In genomic region chr5:131301526-131301925, GRCm38 (mm10) we compare ENCODE assay signal across 25 mouse cellular contexts. TPM values are rescaled to one million over a fixed set of nuclear protein-coding genes. Genes with fewer than 3 reads are reported as not detected.
A peak's percentile ranks its signal among the peaks of the same experiment; 100 is the strongest.
DNase-seq lines count a peak whose midpoint lies in the region; TF ChIP-seq lines count a peak whose summit lies in the region.
"Had no signal": no experiment of that assay in that cellular context is flagged by ENCODE, and none has a peak within 500 bp of the region (broad histone marks: within the 10 kb centered on the region; RNA-seq: fewer than 3 reads in every experiment).

No protein-coding gene starts in this region.

- 78% methylated on average over 3 of the region's 3 CpGs for WGBS in cerebellum, adult 2 months

- no peak overlapping the region for H3K27ac ChIP-seq in cerebellum, adult 2 months (ENCODE audit: insufficient read depth, low read length)
- peak overlapping the region; percentile 2; the same call in 1 of the 2 replicates for H3K27ac ChIP-seq in layer of hippocampus, adult 2 months
- H3K27ac ChIP-seq: embryonic facial prominence, embryonic 10.5 days; embryonic facial prominence, embryonic 12.5 days; forebrain, embryonic 13.5 days; forebrain, embryonic 15.5 days had no signal

- no peak for TF ChIP-seq CTCF in cerebellum, adult 2 months (IDR thresholded peaks at IDR 0.05; ENCODE audit: borderline replicate concordance, insufficient read depth, low read depth, low read length)
- no peak for TF ChIP-seq CTCF in layer of hippocampus, adult 2 months (conservative IDR thresholded peaks at IDR 0.05)

- H3K4me1 ChIP-seq in cerebellum, adult 2 months (ENCODE audit: control insufficient read depth, insufficient read depth, low read length), result peaks cover 22% of the 10 kb centered on the region

- H3K27me3 ChIP-seq in cerebellum, adult 2 months (ENCODE audit: control insufficient read depth, insufficient read depth, low read length), result no peaks in the 10 kb centered on the region
- H3K27me3 ChIP-seq: CH12.LX; forebrain, embryonic 15.5 days; Patski had no signal

- no peak overlapping the region for H3K4me3 ChIP-seq in cerebellum, adult 2 months (replicated peaks; ENCODE audit: insufficient read depth, low read depth, low read length)
- peak overlapping the region; percentile 73 for H3K4me3 ChIP-seq in layer of hippocampus, adult 2 months
- H3K4me3 ChIP-seq: embryonic facial prominence, embryonic 10.5 days; embryonic facial prominence, embryonic 12.5 days; forebrain, embryonic 13.5 days; forebrain, embryonic 15.5 days had no signal

- DNase-seq in cerebellum, adult 9-10 months, result peak; percentile 5
- DNase-seq in cerebellum, adult 2 months, result no peak
- no peak for DNase-seq in layer of hippocampus, adult 2 months (ENCODE audit: low spot score in 2 of 2)
- no peak for DNase-seq in layer of hippocampus, postnatal 25 days (ENCODE audit: extremely low spot score in 1 of 2, low spot score in 1 of 2)
- DNase-seq in brain, adult 2 months (ENCODE audit: low read depth, low spot score), result peak; percentile 62
- no peak for DNase-seq in embryo, embryonic 11 days
- DNase-seq: adrenal gland, adult 8-10 months; adrenal gland, postnatal 14 days; adrenal gland, postnatal 36 days; B cell, adult 2 months; cerebellum, adult 11 months; cerebellum, adult 18-20 months; cerebellum, adult 9-11 months; cerebellum, postnatal 14 days; cerebellum, postnatal 36 days; forebrain, postnatal 0 days had no signal

- TF ChIP-seq POLR2A in cerebellum, adult 2 months (IDR thresholded peaks at IDR 0.05; ENCODE audit: borderline replicate concordance, insufficient read depth, low read length), result no peak

RNA-seq across cellular contexts. Expression of gene Galnt17, which starts 6.8 kb away (rescaled TPM):
- 22.2 and 24.6 TPM in 2 replicates for polyA plus RNA-seq in cerebellum, adult 2 months (2012; rRNA removed)
- 100 to 1,000 TPM; 125 to 135 TPM for total RNA-seq in layer of hippocampus, adult 2 months (2021)
- 100 to 1,000 TPM; 118 to 133 TPM for total RNA-seq in layer of hippocampus, postnatal 25 days (2021)
- total RNA-seq: CH12.LX; common myeloid progenitor, adult 5-6 weeks had no signal
- polyA plus RNA-seq: CD4-positive, CD25-positive, alpha-beta regulatory T cell, adult 4 months; G1E had no signal

Comparison
In these comparisons a context has a peak if more than half of its experiments do, and no peak if none do; other contexts are left out.
1. DNase-seq: peak in cerebellum, adult 9-10 months (single experiment) and brain, adult 2 months (single experiment); none in cerebellum, adult 2 months (0 of 2), layer of hippocampus, adult 2 months (0 of 2), layer of hippocampus, postnatal 25 days (0 of 2) and embryo, embryonic 11 days (single experiment).